In genomic region chr6:72689046-72689445, GRCm38 (mm10) we compare ENCODE assay signal across 18 mouse cellular contexts.
A peak's percentile ranks its signal among the peaks of the same experiment; 100 is the strongest.
DNase-seq lines count a peak whose midpoint lies in the region; ATAC-seq lines count a peak whose summit lies in the region.
"Had no signal": no experiment of that assay in that cellular context is flagged by ENCODE, and none has a peak within 500 bp of the region (broad histone marks: within the 10 kb centered on the region; RNA-seq: fewer than 3 reads in every experiment).

No protein-coding gene starts in this region.

- H3K36me3 ChIP-seq in intestine, embryonic 15.5 days = no peaks in the 10 kb centered on the region
- peaks cover 9% of the 10 kb centered on the region; the same call in 1 of the 2 replicates for H3K36me3 ChIP-seq in limb, embryonic 12.5 days
- H3K36me3 ChIP-seq in midbrain, embryonic 13.5 days = no peaks in the 10 kb centered on the region
- H3K36me3 ChIP-seq: forebrain, embryonic 15.5 days; heart, embryonic 12.5 days; hindbrain, embryonic 10.5 days had no signal

- H3K27me3 ChIP-seq in intestine, embryonic 15.5 days (replicated peaks) = no peaks in the 10 kb centered on the region
- no peaks in the 10 kb centered on the region for H3K27me3 ChIP-seq in limb, embryonic 12.5 days
- H3K27me3 ChIP-seq in midbrain, embryonic 13.5 days = no peaks in the 10 kb centered on the region
- H3K27me3 ChIP-seq: embryonic facial prominence, embryonic 12.5 days; forebrain, embryonic 15.5 days; heart, embryonic 12.5 days had no signal

- H3K4me1 ChIP-seq in intestine, embryonic 15.5 days (replicated peaks) = peaks cover 44% of the 10 kb centered on the region
- peaks cover 95% of the 10 kb centered on the region for H3K4me1 ChIP-seq in limb, embryonic 12.5 days (replicated peaks)
- H3K4me1 ChIP-seq in midbrain, embryonic 13.5 days (replicated peaks) = peaks cover 10% of the 10 kb centered on the region

- WGBS in intestine, embryonic 15.5 days = 46% methylated on average over 5 of the region's 5 CpGs
- 79% methylated on average over 5 of the region's 5 CpGs for WGBS in limb, embryonic 12.5 days
- WGBS in midbrain, embryonic 13.5 days = 88% methylated on average over 5 of the region's 5 CpGs

- ATAC-seq in CD4-positive, CD25-positive, alpha-beta regulatory T cell, adult 4 months = no peak
- ATAC-seq in intestine, embryonic 15.5 days = peak; percentile 72
- no peak for ATAC-seq in limb, embryonic 12.5 days (ENCODE audit: insufficient number of reproducible peaks, insufficient read depth, low FRiP score, low TSS enrichment, low read depth)
- ATAC-seq in midbrain, embryonic 13.5 days = no peak
- ATAC-seq: forebrain, embryonic 15.5 days had no signal

- H3K4me3 ChIP-seq in intestine, embryonic 15.5 days (replicated peaks) = no peak overlapping the region
- no peak overlapping the region for H3K4me3 ChIP-seq in limb, embryonic 12.5 days (replicated peaks)
- no peak overlapping the region for H3K4me3 ChIP-seq in midbrain, embryonic 13.5 days (replicated peaks)
- H3K4me3 ChIP-seq: embryonic facial prominence, embryonic 12.5 days; forebrain, embryonic 15.5 days; heart, embryonic 12.5 days; hindbrain, embryonic 10.5 days had no signal

- 0 out of 2 replicates have a peak overlapping the region, but pooled peaks have one; percentile 2 for H3K27ac ChIP-seq in intestine, embryonic 15.5 days
- H3K27ac ChIP-seq in limb, embryonic 12.5 days = peak overlapping the region; percentile 76
- no peak overlapping the region for H3K27ac ChIP-seq in midbrain, embryonic 13.5 days
- H3K27ac ChIP-seq: embryonic facial prominence, embryonic 12.5 days; forebrain, embryonic 15.5 days; hindbrain, embryonic 10.5 days; hindbrain, embryonic 14.5 days had no signal

- H3K9ac ChIP-seq in intestine, embryonic 15.5 days = no peak overlapping the region
- H3K9ac ChIP-seq in limb, embryonic 12.5 days (replicated peaks) = no peak overlapping the region
- H3K9ac ChIP-seq in midbrain, embryonic 13.5 days (replicated peaks) = no peak overlapping the region
- H3K9ac ChIP-seq: embryonic facial prominence, embryonic 12.5 days; forebrain, embryonic 15.5 days; heart, embryonic 12.5 days; hindbrain, embryonic 14.5 days had no signal

- no peaks in the 10 kb centered on the region for H3K9me3 ChIP-seq in intestine, embryonic 15.5 days
- H3K9me3 ChIP-seq in limb, embryonic 12.5 days = no peaks in the 10 kb centered on the region
- no peaks in the 10 kb centered on the region for H3K9me3 ChIP-seq in midbrain, embryonic 13.5 days
- H3K9me3 ChIP-seq: embryonic facial prominence, embryonic 12.5 days; forebrain, embryonic 15.5 days; heart, embryonic 12.5 days; hindbrain, embryonic 10.5 days had no signal

- intact Hi-C loops in gastrocnemius, postnatal 14 days (cut with DNase I; ENCODE audit: low total_unique reads) = no loop called here

- no peak overlapping the region for H3K4me2 ChIP-seq in intestine, embryonic 15.5 days (replicated peaks)
- no peak overlapping the region for H3K4me2 ChIP-seq in limb, embryonic 12.5 days
- no peak overlapping the region for H3K4me2 ChIP-seq in midbrain, embryonic 13.5 days (replicated peaks)
- H3K4me2 ChIP-seq: embryonic facial prominence, embryonic 12.5 days; forebrain, embryonic 15.5 days; heart, embryonic 12.5 days; hindbrain, embryonic 14.5 days had no signal

- peak; percentile 2 for DNase-seq in CD4-positive, CD25-positive, alpha-beta regulatory T cell, adult 2 months (ENCODE audit: low read depth, low spot score)
- peak; percentile 40 for DNase-seq in 416B (ENCODE audit: low read depth)
- no peak for DNase-seq in liver
- no peak for DNase-seq in gastrocnemius, postnatal 14 days
- DNase-seq: adrenal gland, postnatal 10 days; cerebellum, adult 11 months; cerebellum, adult 8-10 months; cerebellum, postnatal 14 days; gastrocnemius, postnatal 10 days had no signal

Comparison
In these comparisons a context has a peak if more than half of its experiments do, and no peak if none do; other contexts are left out.
1. DNase-seq: peak in CD4-positive, CD25-positive, alpha-beta regulatory T cell, adult 2 months (single experiment) and 416B (single experiment); none in liver (single experiment) and gastrocnemius, postnatal 14 days (single experiment).